ENCODE assay signal across 15 mouse cellular contexts in genomic region chr13:108157156-108157555, GRCm38 (mm10). TPM values are rescaled to one million over a fixed set of nuclear protein-coding genes. Genes with fewer than 3 reads are reported as not detected.
DNase-seq lines count a peak whose midpoint lies in the region; ATAC-seq and TF ChIP-seq lines count a peak whose summit lies in the region.
"Had no signal": no experiment of that assay in that cellular context is flagged by ENCODE, and none has a peak within 500 bp of the region (broad histone marks: within the 10 kb centered on the region; RNA-seq: fewer than 3 reads in every experiment).

No protein-coding gene starts in this region.

- H3K4me2 ChIP-seq in forebrain, embryonic 16.5 days (ENCODE audit: low read length) = no peak overlapping the region
- H3K4me2 ChIP-seq in kidney, embryonic 14.5 days (replicated peaks; ENCODE audit: low read depth, low read length) = peak overlapping the region; percentile 65; the same call in 1 of the 2 replicates
- peak overlapping the region; percentile 96 for H3K4me2 ChIP-seq in CH12.LX (ENCODE audit: insufficient read depth, low read depth, poor library complexity, severe bottlenecking)
- peak overlapping the region; percentile 90 for H3K4me2 ChIP-seq in hindbrain, postnatal 0 days (ENCODE audit: low read depth, low read length)

- H3K9ac ChIP-seq in forebrain, embryonic 16.5 days (replicated peaks; ENCODE audit: low read depth, low read length) = no peak overlapping the region
- H3K9ac ChIP-seq in kidney, embryonic 14.5 days (ENCODE audit: low read depth, low read length) = no peak overlapping the region
- H3K9ac ChIP-seq in CH12.LX (ENCODE audit: insufficient read depth, low read depth) = no peak overlapping the region; the same call in 1 of the 2 replicates
- H3K9ac ChIP-seq in hindbrain, postnatal 0 days (replicated peaks; ENCODE audit: low read length) = no peak overlapping the region

- H3K4me3 ChIP-seq in forebrain, embryonic 10.5 days = peak overlapping the region; percentile 95; the same call in 1 of the 2 replicates
- no peak overlapping the region for H3K4me3 ChIP-seq in forebrain, embryonic 16.5 days (replicated peaks; ENCODE audit: low read length)
- peak overlapping the region; percentile 93; the same call in 1 of the 2 replicates for H3K4me3 ChIP-seq in kidney, embryonic 14.5 days (ENCODE audit: low read length)
- H3K4me3 ChIP-seq in kidney, adult 2 months (ENCODE audit: insufficient read depth, low read depth, low read length) = no peak overlapping the region
- H3K4me3 ChIP-seq in CH12.LX (replicated peaks in 1 of 3; ENCODE audit: low read depth in 2 of 3, low read length in 2 of 3, poor library complexity in 1 of 3) = no peak overlapping the region
- no peak overlapping the region for H3K4me3 ChIP-seq in hindbrain, postnatal 0 days (ENCODE audit: low read length)

- peaks cover 22% of the 10 kb centered on the region for H3K4me1 ChIP-seq in forebrain, embryonic 10.5 days
- peaks cover 14% of the 10 kb centered on the region for H3K4me1 ChIP-seq in forebrain, embryonic 16.5 days (replicated peaks; ENCODE audit: control insufficient read depth, insufficient read depth, low read length)
- H3K4me1 ChIP-seq in kidney, embryonic 14.5 days (ENCODE audit: control insufficient read depth, insufficient read depth, low read length) = peaks cover 12% of the 10 kb centered on the region; the same call in 1 of the 2 replicates
- peaks cover 4% of the 10 kb centered on the region; the same call in 1 of the 2 replicates for H3K4me1 ChIP-seq in kidney, adult 2 months (ENCODE audit: control insufficient read depth, insufficient read depth, low read length)
- peaks cover 5 to 51% of the 10 kb centered on the region in 2 experiments; a peak in 2 of 4 replicates for H3K4me1 ChIP-seq in CH12.LX (ENCODE audit: control insufficient read depth in 1 of 2, insufficient read depth in 2 of 2)
- peaks cover 6% of the 10 kb centered on the region; the same call in 1 of the 2 replicates for H3K4me1 ChIP-seq in hindbrain, postnatal 0 days (ENCODE audit: insufficient read depth, low read length)

- peaks cover 17% of the 10 kb centered on the region for H3K36me3 ChIP-seq in forebrain, embryonic 10.5 days (replicated peaks)
- H3K36me3 ChIP-seq in forebrain, embryonic 16.5 days (ENCODE audit: control insufficient read depth, insufficient read depth) = peaks cover 3% of the 10 kb centered on the region; the same call in 1 of the 2 replicates
- peaks cover 8% of the 10 kb centered on the region; the same call in 1 of the 2 replicates for H3K36me3 ChIP-seq in kidney, embryonic 14.5 days (ENCODE audit: control insufficient read depth, insufficient read depth, low read length)
- no peaks in the 10 kb centered on the region for H3K36me3 ChIP-seq in kidney, adult 2 months (ENCODE audit: control insufficient read depth, insufficient read depth, low read length)
- peaks cover 9 to 37% of the 10 kb centered on the region in 2 experiments for H3K36me3 ChIP-seq in CH12.LX (replicated peaks in 1 of 2; ENCODE audit: control insufficient read depth in 1 of 2, insufficient read depth in 1 of 2, low read length in 1 of 2)
- H3K36me3 ChIP-seq in hindbrain, postnatal 0 days (ENCODE audit: insufficient read depth, low read length) = no peaks in the 10 kb centered on the region; the same call in 1 of the 2 replicates

- DNase-seq in forebrain, embryonic 10.5 days (ENCODE audit: extremely low spot score, low spot score) = no peak
- no peak for DNase-seq in kidney, adult 2 months
- no peak for DNase-seq in CH12.LX (ENCODE audit: extremely low read depth)
- DNase-seq in hindbrain, postnatal 0 days (ENCODE audit: low spot score) = no peak
- no peak for DNase-seq in thymus, postnatal 14 days
- DNase-seq in left cerebral cortex, adult 18-20 months (ENCODE audit: low spot score in 2 of 2) = no peak
- DNase-seq: adrenal gland, adult 8-10 months; cerebellum, postnatal 36 days; kidney, postnatal 25 days had no signal

- no peak for TF ChIP-seq RAD21 in CH12.LX (IDR thresholded peaks at IDR 0.05; ENCODE audit: low read depth, low read length)

- TF ChIP-seq CTCF in kidney, adult 2 months (conservative IDR thresholded peaks at IDR 0.05; ENCODE audit: insufficient read depth, insufficient read length, low read depth, low read length) = no peak
- no peak for TF ChIP-seq CTCF in CH12.LX (conservative IDR thresholded peaks at IDR 0.05 in 1 of 2, IDR thresholded peaks at IDR 0.05 in 1 of 2; ENCODE audit: low read depth in 2 of 2, low read length in 2 of 2)
- no peak for TF ChIP-seq CTCF in hindbrain, postnatal 0 days (IDR thresholded peaks at IDR 0.05; ENCODE audit: low read depth)

- 89% methylated on average over 2 of the region's 2 CpGs for WGBS in forebrain, embryonic 10.5 days
- WGBS in forebrain, embryonic 16.5 days = 77% methylated on average over 2 of the region's 2 CpGs
- 84% methylated on average over 2 of the region's 2 CpGs for WGBS in kidney, embryonic 14.5 days
- 82% methylated on average over 2 of the region's 2 CpGs for WGBS in kidney, adult 2 months
- WGBS in hindbrain, postnatal 0 days = 89% methylated on average over 2 of the region's 2 CpGs

- in situ Hi-C loops in CH12.LX (cut with MboI; ENCODE audit: low pct_ligation_motif_present, low pct_unique_long_range_greater_than_20kb, low sequenced_read_pairs) = loop anchor here (10.0 kb wide), 1 partner anchor 832 kb away; no protein-coding TSS in a partner anchor

- peaks cover 35% of the 10 kb centered on the region for H3K79me2 ChIP-seq in CH12.LX (replicated peaks; ENCODE audit: control insufficient read depth, extremely low read depth, insufficient read depth, poor library complexity, severe bottlenecking)

- no peak overlapping the region for H3K27ac ChIP-seq in forebrain, embryonic 10.5 days
- H3K27ac ChIP-seq in forebrain, embryonic 16.5 days (ENCODE audit: low read length) = no peak overlapping the region
- no peak overlapping the region for H3K27ac ChIP-seq in kidney, embryonic 14.5 days (ENCODE audit: low read depth, low read length)
- H3K27ac ChIP-seq in kidney, adult 2 months (ENCODE audit: insufficient read depth, low read depth, low read length) = no peak overlapping the region
- H3K27ac ChIP-seq in CH12.LX (ENCODE audit: insufficient read depth, low read depth) = no peak overlapping the region
- no peak overlapping the region for H3K27ac ChIP-seq in hindbrain, postnatal 0 days
- H3K27ac ChIP-seq: intestine, embryonic 15.5 days; limb, embryonic 15.5 days; macrophage had no signal

- no peaks in the 10 kb centered on the region for H3K27me3 ChIP-seq in forebrain, embryonic 10.5 days (ENCODE audit: poor library complexity, severe bottlenecking)
- no peaks in the 10 kb centered on the region for H3K27me3 ChIP-seq in forebrain, embryonic 16.5 days (replicated peaks; ENCODE audit: control insufficient read depth, insufficient read depth, low read length)
- H3K27me3 ChIP-seq in kidney, embryonic 14.5 days (ENCODE audit: control insufficient read depth, insufficient read depth, low read length) = no peaks in the 10 kb centered on the region
- no peaks in the 10 kb centered on the region for H3K27me3 ChIP-seq in kidney, adult 2 months (replicated peaks; ENCODE audit: control insufficient read depth, insufficient read depth, low read length)
- H3K27me3 ChIP-seq in CH12.LX (replicated peaks) = no peaks in the 10 kb centered on the region
- H3K27me3 ChIP-seq in hindbrain, postnatal 0 days (ENCODE audit: insufficient read depth, low read length) = no peaks in the 10 kb centered on the region
- H3K27me3 ChIP-seq: intestine, embryonic 15.5 days; limb, embryonic 15.5 days had no signal

- TF ChIP-seq POLR2A in kidney, adult 2 months (IDR thresholded peaks at IDR 0.05; ENCODE audit: low read depth, low read length) = no peak
- TF ChIP-seq POLR2A in CH12.LX (IDR thresholded peaks at IDR 0.05; ENCODE audit: low read depth, low read length) = no peak

- no peaks in the 10 kb centered on the region for H3K9me3 ChIP-seq in forebrain, embryonic 10.5 days
- H3K9me3 ChIP-seq in forebrain, embryonic 16.5 days (ENCODE audit: control insufficient read depth, low read length) = no peaks in the 10 kb centered on the region
- no peaks in the 10 kb centered on the region for H3K9me3 ChIP-seq in kidney, embryonic 14.5 days (ENCODE audit: control insufficient read depth, low read length)
- H3K9me3 ChIP-seq in CH12.LX (replicated peaks; ENCODE audit: low read length) = no peaks in the 10 kb centered on the region
- H3K9me3 ChIP-seq in hindbrain, postnatal 0 days (ENCODE audit: low read length) = no peaks in the 10 kb centered on the region
- H3K9me3 ChIP-seq: heart, embryonic 10.5 days; intestine, embryonic 15.5 days; limb, embryonic 15.5 days had no signal

- no peak for TF ChIP-seq EP300 in CH12.LX (IDR thresholded peaks at IDR 0.05; ENCODE audit: low read length)

- no peak for ATAC-seq in forebrain, embryonic 16.5 days
- no peak for ATAC-seq in kidney, embryonic 14.5 days (ENCODE audit: low FRiP score, low TSS enrichment)
- ATAC-seq in hindbrain, postnatal 0 days = no peak

- dilution Hi-C loops in CH12.LX (cut with MboI; ENCODE audit: extremely low pct_ligation_motif_present, extremely low pct_unique_long_range_greater_than_20kb, low sequenced_read_pairs) = no loop called here

RNA-seq across cellular contexts. Expression of gene Ndufaf2, which starts 1.3 kb away (rescaled TPM):
- polyA plus RNA-seq in forebrain, embryonic 10.5 days (2016; fragmentation: Nextera tagmentation; extraction: Ambion mirVana) = 103 and 105 TPM in 2 replicates
- 63.4 and 72.8 TPM in 2 replicates for polyA plus RNA-seq in forebrain, embryonic 16.5 days (2015; fragmentation: Nextera tagmentation; extraction: Ambion mirVana)
- polyA plus RNA-seq in kidney, embryonic 14.5 days (2014; fragmentation: Nextera tagmentation; extraction: Ambion mirVana) = 80.4 and 113 TPM in 2 replicates
- polyA plus RNA-seq in kidney, adult 2 months (2012; rRNA removed) = 8.6 and 17.6 TPM in 2 replicates
- total RNA-seq in CH12.LX (2012; rRNA removed) (51.2 and 65.9 TPM in 2 replicates), CH12.LX (2014; rRNA removed) (37.1 and 55.3 TPM in 2 replicates)
- polyA plus RNA-seq in CH12.LX (2012; ENCODE audit: insufficient read length, low read depth) = 117 and 161 TPM in 2 replicates
- 8.2 and 15.2 TPM in 2 replicates for total RNA-seq in hindbrain, postnatal 0 days (2014; rRNA removed)
- polyA plus RNA-seq in hindbrain, postnatal 0 days (2015; fragmentation: Nextera tagmentation; extraction: Ambion mirVana) = 74.9 and 81.4 TPM in 2 replicates
- 10 to 100 TPM; 24.0 to 25.2 TPM for total RNA-seq in left cerebral cortex, adult 18-20 months (2021)

RNA-seq across cellular contexts. Expression of gene Ercc8, which starts 1.4 kb away (rescaled TPM):
- polyA plus RNA-seq in forebrain, embryonic 10.5 days (2016; fragmentation: Nextera tagmentation; extraction: Ambion mirVana) = 25.3 and 25.6 TPM in 2 replicates
- 33.3 and 33.5 TPM in 2 replicates for polyA plus RNA-seq in forebrain, embryonic 16.5 days (2015; fragmentation: Nextera tagmentation; extraction: Ambion mirVana)
- polyA plus RNA-seq in kidney, embryonic 14.5 days (2014; fragmentation: Nextera tagmentation; extraction: Ambion mirVana) = 20.0 and 20.4 TPM in 2 replicates
- polyA plus RNA-seq in kidney, adult 2 months (2012; rRNA removed) = 6.4 TPM in 2 replicates
- total RNA-seq in CH12.LX (2012; rRNA removed) (20.0 and 27.1 TPM in 2 replicates), CH12.LX (2014; rRNA removed) (29.4 and 32.2 TPM in 2 replicates)
- 20.7 and 23.0 TPM in 2 replicates for polyA plus RNA-seq in CH12.LX (2012; ENCODE audit: insufficient read length, low read depth)
- 28.1 and 32.9 TPM in 2 replicates for total RNA-seq in hindbrain, postnatal 0 days (2014; rRNA removed)
- 26.1 and 28.3 TPM in 2 replicates for polyA plus RNA-seq in hindbrain, postnatal 0 days (2015; fragmentation: Nextera tagmentation; extraction: Ambion mirVana)
- 10 to 100 TPM; 15.2 to 16.0 TPM for total RNA-seq in left cerebral cortex, adult 18-20 months (2021)

RNA-seq across cellular contexts. Expression of gene Elovl7, which starts 57.0 kb away (rescaled TPM):
- 0.81 and 0.89 TPM in 2 replicates for polyA plus RNA-seq in forebrain, embryonic 10.5 days (2016; fragmentation: Nextera tagmentation; extraction: Ambion mirVana)
- 1.8 and 2.4 TPM in 2 replicates for polyA plus RNA-seq in forebrain, embryonic 16.5 days (2015; fragmentation: Nextera tagmentation; extraction: Ambion mirVana)
- polyA plus RNA-seq in kidney, embryonic 14.5 days (2014; fragmentation: Nextera tagmentation; extraction: Ambion mirVana) = 7.3 and 14.3 TPM in 2 replicates
- 17.2 and 20.9 TPM in 2 replicates for polyA plus RNA-seq in kidney, adult 2 months (2012; rRNA removed)
- total RNA-seq in CH12.LX (2012; rRNA removed) = 4.4 and 5.3 TPM in 2 replicates
- total RNA-seq in CH12.LX (2014; rRNA removed) = 8.3 and 8.6 TPM in 2 replicates
- polyA plus RNA-seq in CH12.LX (2012; ENCODE audit: insufficient read length, low read depth) = 11.6 and 11.9 TPM in 2 replicates
- total RNA-seq in hindbrain, postnatal 0 days (2014; rRNA removed) = 1.7 and 4.0 TPM in 2 replicates
- polyA plus RNA-seq in hindbrain, postnatal 0 days (2015; fragmentation: Nextera tagmentation; extraction: Ambion mirVana) = 5.2 and 6.8 TPM in 2 replicates
- total RNA-seq in left cerebral cortex, adult 18-20 months (2021) = 1 to 10 TPM; 5.9 to 6.0 TPM

Comparison
In these comparisons a context has a peak if more than half of its experiments do, and no peak if none do; other contexts are left out.
1. H3K4me3 ChIP-seq: peak in forebrain, embryonic 10.5 days (single experiment) and kidney, embryonic 14.5 days (single experiment); none in forebrain, embryonic 16.5 days (single experiment), kidney, adult 2 months (single experiment), CH12.LX (0 of 3) and hindbrain, postnatal 0 days (single experiment).